Mouse (Mus musculus) cerebellum, postnatal 36 days (tissue): ENCODE data around the gene Srrd.

Experiments
- DNase-seq, 2 experiments: peaks; one replicate each; pipeline ENCODE4 v3.0.0; 2021 to 2022; ENCODE audit warnings: mixed read lengths in 2 of 2

Gene Srrd

GRCm38 (mm10) chr5:112342463-112343204, at the start of gene Srrd, which contains the start of gene Hps4:
Gene Srrd (minus strand): TSS chr5:112343040.
Gene Hps4 (plus strand): TSS chr5:112343083.
- DNase-seq: peak; percentile 89

DNA sequence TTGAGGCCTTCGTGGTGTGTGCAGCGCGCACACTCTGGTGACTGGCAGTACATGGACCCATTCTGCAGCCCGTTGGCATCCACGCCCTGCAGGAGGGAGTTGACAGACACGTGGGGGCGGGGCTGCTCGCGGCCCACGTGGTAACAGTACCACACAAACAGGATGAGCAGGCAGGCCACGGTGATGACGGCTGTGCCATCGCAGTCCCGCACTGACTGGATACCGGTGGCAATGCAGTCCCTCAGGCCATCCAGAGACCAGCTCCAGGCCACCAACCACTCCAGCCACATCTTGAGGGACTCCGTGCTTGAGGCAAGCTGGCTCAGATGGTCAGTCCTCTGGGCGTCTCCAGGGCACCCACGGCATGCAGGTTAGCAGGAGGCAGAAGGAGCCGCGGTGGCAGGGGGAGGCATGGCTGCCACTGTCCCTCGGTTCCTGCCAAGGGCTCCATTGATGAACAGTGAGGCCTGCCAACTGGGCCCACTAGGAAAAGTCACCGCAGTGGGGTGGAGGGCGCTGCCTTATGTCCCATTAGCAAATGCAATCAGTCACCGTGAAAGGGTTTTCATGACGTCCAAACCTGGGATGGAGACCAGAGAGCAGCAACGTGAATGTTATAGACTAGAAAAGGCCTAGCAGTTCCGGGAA, 49.0 kb upstream of the Srrd start:
- no peak for DNase-seq

GRCm38 (mm10) chr5:112391002-112391401, 48.2 kb upstream of the Srrd start:
- DNase-seq: no peak

- no peak for DNase-seq
Observed at GRCm38 (mm10) chr5:112389352-112389751, 46.5 kb upstream of the Srrd start.

- no peak for DNase-seq
Observed at GRCm38 (mm10) chr5:112385973-112386372, 43.1 kb upstream of the Srrd start.

DNA sequence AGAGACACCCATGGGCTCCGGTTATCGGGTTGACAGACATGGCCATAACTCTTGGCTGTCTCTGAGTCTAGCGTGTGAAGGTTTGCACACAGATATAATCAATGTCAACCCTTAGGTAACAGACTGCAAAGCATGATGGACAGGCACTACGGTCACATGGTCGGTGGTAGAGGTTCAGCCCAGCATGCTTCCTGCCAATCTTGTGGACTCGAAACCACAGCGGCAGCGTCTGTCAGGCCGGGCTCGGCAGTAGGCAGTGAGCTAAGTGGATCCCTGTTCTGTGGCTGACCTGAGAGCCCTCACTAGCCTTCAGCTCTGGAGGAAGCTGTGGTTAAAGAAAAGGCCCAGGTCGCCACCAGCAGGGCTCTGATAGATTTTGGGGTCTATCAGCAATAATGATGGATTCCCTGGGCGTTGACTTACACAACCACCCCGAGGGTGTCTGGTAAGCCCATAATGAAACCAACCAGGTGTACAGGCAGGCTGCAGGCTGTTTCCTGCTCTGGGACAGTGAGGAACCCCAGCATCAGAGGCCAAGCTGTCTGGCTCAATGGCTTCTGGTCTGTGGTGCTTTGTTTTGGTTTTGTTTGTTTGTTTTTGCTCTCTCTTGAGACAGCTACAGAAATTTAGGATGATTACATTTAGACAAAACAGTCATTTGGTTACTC, 42.1 kb upstream of the Srrd start:
- no peak for DNase-seq

DNA sequence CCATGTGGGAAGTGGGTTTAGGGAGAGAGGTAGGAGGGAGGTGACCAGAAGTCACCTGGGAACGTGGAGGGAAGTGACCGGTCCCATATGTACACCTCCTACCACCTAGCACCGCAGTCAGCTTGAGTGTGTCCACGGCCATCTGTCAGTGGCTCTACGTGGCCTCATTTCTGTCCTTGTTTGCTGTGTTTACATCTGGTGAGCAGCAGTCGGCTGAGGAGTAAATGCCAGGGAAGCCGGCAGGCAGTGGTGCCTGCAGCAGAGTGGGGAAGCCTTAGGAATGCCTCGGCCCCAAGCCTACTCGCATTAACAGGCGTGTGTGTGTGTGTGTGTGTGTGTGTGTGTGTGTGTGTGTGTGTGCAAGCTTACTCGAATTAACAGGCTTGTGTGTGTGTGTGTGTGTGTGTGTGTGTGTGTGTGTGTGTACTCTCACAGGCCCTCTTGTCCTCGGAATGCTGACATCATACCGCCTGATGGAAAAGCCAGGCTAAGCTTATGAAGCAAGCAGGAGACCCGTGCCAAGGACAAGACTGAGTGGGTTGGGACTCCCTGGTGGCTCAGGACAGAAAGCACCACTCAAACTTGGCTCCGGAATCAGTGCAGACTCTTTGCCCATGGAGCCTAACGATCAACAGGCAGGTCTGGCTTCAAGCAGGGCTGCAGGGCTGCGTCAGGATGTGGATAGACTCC, 39.9 kb upstream of the Srrd start:
- DNase-seq: no peak

GRCm38 (mm10) chr5:112382042-112382441, 39.2 kb upstream of the Srrd start:
- DNase-seq: no peak

DNA sequence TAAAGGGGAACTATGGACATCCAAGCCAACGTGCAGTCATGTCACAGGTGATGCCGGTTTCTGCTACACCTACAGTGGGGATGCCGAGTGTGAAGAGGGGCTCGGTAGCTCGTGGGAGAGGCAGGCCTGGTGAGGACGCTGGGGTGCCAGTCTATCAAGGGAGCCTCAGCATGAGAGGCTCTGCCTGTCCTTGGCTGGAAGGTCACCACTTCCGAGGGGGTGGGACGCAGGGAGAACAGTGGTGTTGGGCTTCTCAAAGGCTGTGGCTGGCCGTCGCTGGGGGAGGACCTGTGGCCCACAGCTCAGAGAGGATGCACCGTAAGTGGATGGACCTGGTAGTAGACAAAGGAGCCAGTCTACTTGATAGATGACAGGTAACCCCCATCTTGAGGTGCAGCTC, 38.3 kb upstream of the Srrd start:
- no peak for DNase-seq

GRCm38 (mm10) chr5:112378716-112379115, 35.9 kb upstream of the Srrd start:
- no peak for DNase-seq

GRCm38 (mm10) chr5:112377380-112377779, 34.5 kb upstream of the Srrd start:
- DNase-seq: no peak

DNA sequence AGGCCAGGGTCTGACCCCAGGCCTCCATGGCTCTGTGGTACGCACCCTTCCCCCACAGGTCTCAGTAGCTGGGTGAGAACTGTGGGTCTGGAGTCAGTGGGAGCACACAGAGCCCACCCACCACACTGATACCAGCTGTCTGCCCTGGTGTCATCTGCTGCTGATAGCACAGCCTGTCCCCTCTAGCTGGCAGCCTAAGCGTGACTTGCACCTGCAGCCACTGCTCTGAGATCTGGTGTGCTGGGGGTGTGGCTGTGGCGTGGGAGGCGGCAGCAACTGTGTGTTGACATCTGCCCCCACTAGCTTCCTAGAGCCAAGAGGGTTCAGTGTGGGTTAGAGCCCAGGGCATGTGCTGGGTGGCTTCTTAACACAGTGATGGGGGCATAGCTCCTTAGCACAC, 33.3 kb upstream of the Srrd start:
- DNase-seq: no peak

- DNase-seq: peak; percentile 59 to 65
Observed at GRCm38 (mm10) chr5:112371933-112372332, 29.1 kb upstream of the Srrd start.

- DNase-seq: no peak
Observed at GRCm38 (mm10) chr5:112370236-112370813, 27.5 kb upstream of the Srrd start.

- no peak for DNase-seq
Observed at GRCm38 (mm10) chr5:112369326-112369725, 26.5 kb upstream of the Srrd start.

- DNase-seq: peak; percentile 90 to 92
Observed at GRCm38 (mm10) chr5:112368666-112369065, 25.8 kb upstream of the Srrd start.

GRCm38 (mm10) chr5:112367929-112368328, 25.1 kb upstream of the Srrd start:
- no peak for DNase-seq

DNA sequence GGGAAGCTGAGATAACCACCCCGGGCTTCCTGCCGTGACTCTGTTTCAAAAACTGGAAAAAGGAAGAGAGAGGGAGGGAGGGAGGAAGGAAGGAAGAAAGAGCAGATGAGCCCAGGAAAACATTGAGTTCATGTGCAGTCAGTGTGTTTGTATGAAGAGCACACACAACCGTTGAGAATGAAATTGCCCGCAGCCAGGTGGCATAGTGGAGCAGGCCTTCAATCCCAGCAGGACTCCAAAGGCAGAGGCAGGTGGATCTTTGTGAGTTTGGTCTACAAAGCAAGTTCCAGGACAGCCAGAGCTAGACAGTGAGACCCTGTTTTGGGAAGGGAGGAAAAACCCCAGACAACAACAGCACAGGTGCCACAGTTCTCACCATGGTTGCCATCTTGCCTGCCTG, 24.5 kb upstream of the Srrd start:
- DNase-seq: no peak

DNA sequence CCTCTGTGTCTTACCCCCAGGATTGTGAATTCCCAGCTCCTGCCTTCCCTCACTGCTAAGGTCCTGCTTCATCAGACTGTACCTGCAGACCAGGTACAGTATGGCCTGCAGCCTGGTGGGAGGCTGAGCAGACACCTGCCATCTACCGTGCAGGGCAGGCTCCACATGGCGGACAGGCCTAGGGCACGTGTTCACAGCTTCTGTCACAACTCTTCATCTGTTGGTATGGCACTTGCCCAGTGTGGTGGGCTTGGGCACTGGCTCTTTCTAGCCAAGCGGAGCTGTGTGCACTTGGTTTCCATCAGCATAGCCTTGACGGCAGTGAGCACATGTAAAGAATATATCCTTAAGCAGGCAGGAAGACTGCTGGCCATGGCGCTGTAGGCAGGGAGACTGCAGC, 24.0 kb upstream of the Srrd start:
- no peak for DNase-seq

DNA sequence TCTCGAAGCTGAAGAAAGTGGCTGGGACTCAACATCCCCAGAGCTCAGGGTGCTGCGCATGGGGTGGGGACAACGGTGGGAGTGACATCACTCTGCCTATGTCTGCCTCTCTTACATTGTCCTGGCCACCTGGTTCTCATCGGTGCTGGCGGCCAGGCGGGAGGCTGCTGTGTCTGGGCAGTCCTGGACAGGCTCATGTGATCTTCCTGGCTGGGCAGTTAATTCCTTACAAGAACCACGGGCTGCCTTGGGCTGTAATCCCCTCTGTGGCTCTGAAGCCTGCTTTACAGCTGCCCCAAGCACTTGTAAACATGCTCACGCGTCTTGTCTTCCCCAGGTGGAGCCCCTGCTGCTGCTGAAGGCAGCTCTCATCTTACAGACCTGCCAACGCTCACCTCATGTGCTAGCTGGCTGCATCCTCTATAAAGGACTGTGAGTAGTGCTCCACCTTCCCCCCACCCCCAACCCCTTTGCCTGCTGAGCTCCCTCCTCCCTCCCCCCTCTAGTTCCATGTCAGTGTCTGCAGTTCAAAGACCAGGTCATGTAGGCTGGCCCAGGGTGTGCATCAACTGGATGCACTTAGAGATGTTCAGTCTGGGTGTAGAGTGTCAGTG, 21.5 kb upstream of the Srrd start:
- no peak for DNase-seq

GRCm38 (mm10) chr5:112360077-112360476, 17.2 kb upstream of the Srrd start:
- no peak for DNase-seq

DNA sequence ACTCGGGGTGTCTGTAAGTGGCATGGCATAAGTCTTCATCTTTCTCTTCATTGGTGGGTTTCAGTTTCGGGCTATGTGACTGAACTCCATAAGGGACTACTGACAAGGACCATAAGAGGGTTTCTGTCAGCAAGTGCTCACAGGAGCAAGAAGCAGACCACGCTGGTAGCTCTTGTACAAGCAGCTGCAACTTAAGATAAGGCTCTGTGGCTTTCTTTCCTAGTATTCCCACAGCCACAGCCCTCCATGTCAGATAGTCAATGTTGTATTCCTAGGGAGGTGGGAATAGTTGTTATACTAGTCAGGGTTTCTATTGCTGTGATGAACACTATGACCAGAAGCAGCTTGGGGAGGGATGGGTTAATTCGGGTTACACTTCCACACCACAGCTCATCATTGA, 16.7 kb upstream of the Srrd start:
- no peak for DNase-seq

GRCm38 (mm10) chr5:112356322-112356721, 13.5 kb upstream of the Srrd start:
- no peak for DNase-seq
